Mouse (Mus musculus) neural tube, embryonic 11.5 days (tissue): ENCODE results near the gene Cpvl. TPM values are rescaled to one million over a fixed set of nuclear protein-coding genes. Genes with fewer than 3 reads are reported as not detected.

Experiments used
- ATAC-seq: fragments of 200-750 bp; cut with Nextera tagmentation; 2 replicates; pipeline ENCODE4 v1.8.0; 2017; ENCODE audit warnings: moderate number of reproducible peaks, mild to moderate bottlenecking, moderate TSS enrichment, moderate library complexity; ENCODE audit not compliant: insufficient read depth, low FRiP score, low TSS enrichment
- DNase-seq: peaks from one replicate; pipeline ENCODE4 v3.0.0-alpha.2; 2015; ENCODE audit warnings: low spot score
- H3K27ac ChIP-seq: fragments of 300-500 bp; sonication (generic); 2 replicates; pipeline ENCODE4 v1.5.1; 2014; ENCODE audit warnings: low read depth, mild to moderate bottlenecking, low read length
- H3K27me3 ChIP-seq: fragments of 300-500 bp; sonication (generic); 2 replicates; pipeline ENCODE4 v1.6.1; 2014; ENCODE audit warnings: mild to moderate bottlenecking, low read length, mixed read lengths; ENCODE audit not compliant: control insufficient read depth, insufficient read depth
- H3K36me3 ChIP-seq: fragments of 300-500 bp; sonication (generic); 2 replicates; pipeline ENCODE4 v1.6.1; 2014; ENCODE audit warnings: mild to moderate bottlenecking, low read length, moderate library complexity, mixed read lengths; ENCODE audit not compliant: control insufficient read depth, insufficient read depth
- H3K4me1 ChIP-seq: fragments of 300-500 bp; sonication (generic); 2 replicates; pipeline ENCODE4 v1.6.1; 2014; ENCODE audit warnings: low read length, mixed read lengths; ENCODE audit not compliant: control insufficient read depth, insufficient read depth
- H3K4me2 ChIP-seq: fragments of 300-500 bp; sonication (generic); 2 replicates; pipeline ENCODE4 v1.6.1; 2014; ENCODE audit warnings: low read depth, mild to moderate bottlenecking, moderate library complexity
- H3K4me3 ChIP-seq: fragments of 300-500 bp; sonication (generic); 2 replicates; pipeline ENCODE4 v1.5.1; 2014; ENCODE audit warnings: low read depth, low read length
- H3K9ac ChIP-seq: fragments of 300-500 bp; sonication (generic); 2 replicates; pipeline ENCODE4 v1.6.1; 2014; ENCODE audit warnings: mild to moderate bottlenecking, low read length
- H3K9me3 ChIP-seq: fragments of 300-500 bp; sonication (generic); 2 replicates; pipeline ENCODE4 v1.6.1; 2016; ENCODE audit warnings: low read length; ENCODE audit not compliant: control insufficient read depth
- WGBS: fragments of 180-500 bp; shearing (Covaris S2); extraction: QIAGEN DNeasy Blood & Tissue Kit; methylation state at CpG from one replicate; pipeline ENCODE4 v1.1.7; 2014; 5-methylcytosine and 5-hydroxymethylcytosine counted together
- polyA plus RNA-seq: library from polyadenylated mRNA; unstranded; fragments of >200 nt; fragmentation: Nextera tagmentation; extraction: Ambion mirVana; gene quantifications from 2 replicates; pipeline ENCODE4 v1.2.1, GENCODE M21; 2014

Cpvl gene
- polyA plus RNA-seq, 1 experiment from 2014 or later, result not detected

GRCm38 (mm10) chr6:54005302-54005701, 26.8 kb upstream of the Cpvl start:
- no peak overlapping the region for H3K27ac ChIP-seq
- DNase-seq (no peak), ATAC-seq (no peak)
- no peak overlapping the region for H3K9ac ChIP-seq
- H3K9me3 ChIP-seq, result no peaks in the 10 kb centered on the region
- H3K4me1 ChIP-seq, result peaks cover 3% of the 10 kb centered on the region; the same call in 1 of the 2 replicates
- no peak overlapping the region for H3K4me2 ChIP-seq
- H3K36me3 ChIP-seq, result no peaks in the 10 kb centered on the region
- no peaks in the 10 kb centered on the region for H3K27me3 ChIP-seq
- H3K4me3 ChIP-seq, result no peak overlapping the region
- 75% methylated on average over 4 of the region's 4 CpGs for WGBS

GRCm38 (mm10) chr6:53996226-53996955, 17.9 kb upstream of the Cpvl start:
- no peak for DNase-seq
- H3K36me3 ChIP-seq, result no peaks in the 10 kb centered on the region
- 95% methylated on average over 3 of the region's 3 CpGs for WGBS

GRCm38 (mm10) chr6:53995519-53995918, 17.0 kb upstream of the Cpvl start:
- Histone ChIP-seq H3K9me3 (no peaks in the 10 kb centered on the region), H3K4me2 (no peak overlapping the region), H3K27ac (no peak overlapping the region), H3K4me1 (no peaks in the 10 kb centered on the region), H3K36me3 (no peaks in the 10 kb centered on the region), H3K4me3 (no peak overlapping the region), H3K27me3 (no peaks in the 10 kb centered on the region), H3K9ac (no peak overlapping the region)
- no peak for DNase-seq
- WGBS, result 55% methylated on average over 4 of the region's 4 CpGs
- ATAC-seq, result no peak

More at GRCm38 (mm10) chr6:53996226-53996955, 17.9 kb upstream of the Cpvl start:
- H3K4me2 ChIP-seq, result no peak overlapping the region
- H3K9me3 ChIP-seq, result no peaks in the 10 kb centered on the region
- no peaks in the 10 kb centered on the region for H3K27me3 ChIP-seq
- H3K9ac ChIP-seq, result no peak overlapping the region
- H3K4me1 ChIP-seq, result no peaks in the 10 kb centered on the region
- no peak overlapping the region for H3K27ac ChIP-seq
- no peak for ATAC-seq
- no peak overlapping the region for H3K4me3 ChIP-seq

GRCm38 (mm10) chr6:53992386-53992785, 13.9 kb upstream of the Cpvl start:
- Histone ChIP-seq H3K4me2 (no peak overlapping the region), H3K36me3 (no peaks in the 10 kb centered on the region), H3K27ac (no peak overlapping the region), H3K4me1 (no peaks in the 10 kb centered on the region), H3K27me3 (no peaks in the 10 kb centered on the region), H3K9ac (no peak overlapping the region), H3K9me3 (no peaks in the 10 kb centered on the region), H3K4me3 (no peak overlapping the region)
- WGBS, result 85% methylated on average over 3 of the region's 3 CpGs
- DNase-seq, result no peak
- ATAC-seq, result no peak

GRCm38 (mm10) chr6:53987235-53987634, 8.8 kb upstream of the Cpvl start:
- Histone ChIP-seq H3K27me3 (no peaks in the 10 kb centered on the region), H3K27ac (no peak overlapping the region), H3K4me2 (no peak overlapping the region), H3K9ac (no peak overlapping the region), H3K36me3 (no peaks in the 10 kb centered on the region), H3K9me3 (no peaks in the 10 kb centered on the region), H3K4me1 (no peaks in the 10 kb centered on the region), H3K4me3 (no peak overlapping the region)
- DNase-seq (no peak), ATAC-seq (no peak)
- 73% methylated on average over 3 of the region's 3 CpGs for WGBS

GRCm38 (mm10) chr6:53986273-53986985, 8.0 kb upstream of the Cpvl start:
- DNase-seq (no peak), ATAC-seq (no peak)
- Histone ChIP-seq H3K36me3 (no peaks in the 10 kb centered on the region), H3K4me3 (no peak overlapping the region), H3K4me2 (no peak overlapping the region), H3K9ac (no peak overlapping the region), H3K27ac (no peak overlapping the region), H3K9me3 (no peaks in the 10 kb centered on the region), H3K27me3 (no peaks in the 10 kb centered on the region), H3K4me1 (no peaks in the 10 kb centered on the region)
- WGBS, result 80% methylated on average over 14 of the region's 14 CpGs

GRCm38 (mm10) chr6:53983820-53984219, 5.3 kb upstream of the Cpvl start:
- Histone ChIP-seq H3K36me3 (no peaks in the 10 kb centered on the region), H3K27ac (no peak overlapping the region), H3K27me3 (no peaks in the 10 kb centered on the region), H3K4me3 (no peak overlapping the region), H3K4me1 (no peaks in the 10 kb centered on the region), H3K9me3 (no peaks in the 10 kb centered on the region), H3K9ac (no peak overlapping the region), H3K4me2 (no peak overlapping the region)
- WGBS, result 84% methylated on average over 6 of the region's 6 CpGs
- ATAC-seq (no peak), DNase-seq (no peak)

- H3K9ac ChIP-seq, result no peak overlapping the region
- no peak overlapping the region for H3K27ac ChIP-seq
- H3K4me1 ChIP-seq, result no peaks in the 10 kb centered on the region
- 47% methylated on average over 4 of the region's 4 CpGs for WGBS
- H3K9me3 ChIP-seq, result no peaks in the 10 kb centered on the region
- no peak overlapping the region for H3K4me2 ChIP-seq
- H3K27me3 ChIP-seq, result no peaks in the 10 kb centered on the region
- ATAC-seq, result no peak
- DNase-seq, result no peak
- no peak overlapping the region for H3K4me3 ChIP-seq
- H3K36me3 ChIP-seq, result no peaks in the 10 kb centered on the region
These were observed 4.1 kb upstream of the Cpvl start for GRCm38 (mm10) chr6:53982612-53983011.
